Mouse (Mus musculus) thymus, postnatal 4 days (tissue): ENCODE measurements around the gene Nfkb1.

Experiments used
- DNase-seq: peaks from one replicate; pipeline ENCODE4 v3.0.0; 2021

The Nfkb1 gene

GRCm38 (mm10) chr3:135629830-135630355, 61.5 kb downstream of the Nfkb1 start:
- no peak for DNase-seq

- DNase-seq, result no peak
These were observed 62.6 kb downstream of the Nfkb1 start for GRCm38 (mm10) chr3:135628706-135629169.

GRCm38 (mm10) chr3:135628000-135628705, 63.2 kb downstream of the Nfkb1 start:
- no peak for DNase-seq

GRCm38 (mm10) chr3:135625290-135625689, 66.1 kb downstream of the Nfkb1 start:
- DNase-seq, result no peak

GRCm38 (mm10) chr3:135616730-135617129, 74.6 kb downstream of the Nfkb1 start:
- DNase-seq, result no peak

GRCm38 (mm10) chr3:135614376-135614775, 77.0 kb downstream of the Nfkb1 start:
- DNase-seq, result no peak

- DNase-seq, result no peak
These were observed 81.1 kb downstream of the Nfkb1 start for GRCm38 (mm10) chr3:135610221-135610620.

- DNase-seq, result peak; percentile 66
These were observed 83.5 kb downstream of the Nfkb1 start for GRCm38 (mm10) chr3:135607660-135608473.

- DNase-seq, result no peak
These were observed 84.3 kb downstream of the Nfkb1 start for GRCm38 (mm10) chr3:135607021-135607420.

- no peak for DNase-seq
These were observed 84.8 kb downstream of the Nfkb1 start for GRCm38 (mm10) chr3:135606592-135606991.

GRCm38 (mm10) chr3:135605474-135605873, 85.9 kb downstream of the Nfkb1 start:
- DNase-seq, result no peak

GRCm38 (mm10) chr3:135604626-135605417, 86.5 kb downstream of the Nfkb1 start:
- peak; percentile 52 for DNase-seq

- no peak for DNase-seq
These were observed 88.6 kb downstream of the Nfkb1 start for GRCm38 (mm10) chr3:135602731-135603130.

GRCm38 (mm10) chr3:135598355-135598754, 93.0 kb downstream of the Nfkb1 start:
- DNase-seq, result no peak

GRCm38 (mm10) chr3:135597014-135597413, 94.3 kb downstream of the Nfkb1 start:
- no peak for DNase-seq

GRCm38 (mm10) chr3:135594238-135594917, 97.0 kb downstream of the Nfkb1 start:
- peak; percentile 65 for DNase-seq

- DNase-seq, result no peak
These were observed 99.3 kb downstream of the Nfkb1 start for GRCm38 (mm10) chr3:135592011-135592410.

- no peak for DNase-seq
These were observed 100.0 kb downstream of the Nfkb1 start for GRCm38 (mm10) chr3:135591376-135591775.

- DNase-seq, result no peak
These were observed 100.9 kb downstream of the Nfkb1 start for GRCm38 (mm10) chr3:135590471-135590870.

- DNase-seq, result no peak
These were observed 104.9 kb downstream of the Nfkb1 start for GRCm38 (mm10) chr3:135586471-135586880.

- DNase-seq, result no peak
These were observed 105.3 kb downstream of the Nfkb1 start for GRCm38 (mm10) chr3:135586060-135586459.

GRCm38 (mm10) chr3:135585482-135585881, 105.9 kb downstream of the Nfkb1 start:
- no peak for DNase-seq
